Mouse (Mus musculus): Measurements from ENCODE around the gene 1700001J03Rik.
"Not testable (repeated sequence)": the region's sequence is repeated elsewhere in the genome, so short reads cannot be mapped to it uniquely, and the experiment has no call there.

Gene 1700001J03Rik

DNA sequence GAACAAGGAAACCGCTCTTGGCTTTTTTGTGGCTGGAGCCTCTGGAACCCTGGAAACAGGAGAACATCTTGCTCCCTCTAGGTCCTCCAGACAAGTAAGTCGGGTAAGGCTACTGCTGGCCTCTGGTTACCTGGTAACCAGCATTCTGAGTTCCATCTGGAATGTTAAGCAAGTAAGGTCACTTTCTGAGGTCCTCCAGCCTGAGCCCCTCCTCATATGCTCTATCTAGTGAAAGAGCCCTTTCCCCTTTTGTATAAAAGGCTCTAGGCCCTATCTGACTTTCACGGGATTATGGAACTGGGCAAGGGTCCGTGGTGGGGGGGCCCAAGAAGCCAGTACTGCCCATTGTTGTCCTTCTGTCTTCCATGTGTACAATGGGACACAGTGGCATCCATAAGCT, at the start of gene 1700001J03Rik:
Gene 1700001J03Rik, minus strand, starts transcription at position 101 of the 400 bp plus-strand sequence.
- not testable (repeated sequence) for DNase-seq (ENCODE audit: low read depth)

DNA sequence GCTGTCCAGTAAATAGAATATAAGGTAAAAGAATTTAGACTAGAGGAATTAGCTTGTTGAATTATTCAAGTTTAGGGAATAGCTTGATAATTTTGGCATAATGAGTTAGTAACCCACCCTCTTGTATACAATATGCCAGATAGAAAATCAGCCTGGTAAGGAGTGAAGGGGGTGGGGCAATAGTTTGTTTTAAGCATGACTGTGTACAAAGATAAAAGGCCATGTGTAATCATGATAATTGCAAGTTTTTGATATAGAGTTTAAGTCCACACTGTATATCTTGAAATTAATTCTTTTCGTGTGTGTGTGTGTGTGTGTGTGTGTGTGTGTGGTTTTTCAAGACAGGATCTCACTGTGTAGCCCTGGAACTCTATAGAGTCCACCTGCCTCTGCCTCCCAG, 49.2 kb upstream of the 1700001J03Rik start:
- no peak for DNase-seq (ENCODE audit: low read depth)

DNA sequence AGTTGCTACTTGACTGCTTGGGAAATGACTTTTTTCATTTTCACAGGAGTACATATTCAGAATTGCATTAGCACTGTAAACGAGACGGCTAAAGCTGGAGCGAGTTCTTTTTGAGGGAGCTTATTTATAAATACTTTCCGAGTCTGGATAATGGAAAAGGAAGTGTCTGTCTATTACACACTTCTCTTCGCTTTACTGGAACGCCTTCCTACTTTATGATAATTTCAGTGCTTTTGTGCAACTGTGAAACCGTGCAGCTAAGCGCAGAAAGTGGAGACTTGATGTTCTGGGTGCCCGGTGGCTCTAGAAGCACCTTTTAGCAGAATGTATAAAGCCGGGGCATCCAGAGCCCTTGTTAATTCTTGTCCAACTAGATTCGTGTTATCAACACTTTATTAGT, 47.7 kb upstream of the 1700001J03Rik start:
- no peak for DNase-seq (ENCODE audit: low read depth)

DNA sequence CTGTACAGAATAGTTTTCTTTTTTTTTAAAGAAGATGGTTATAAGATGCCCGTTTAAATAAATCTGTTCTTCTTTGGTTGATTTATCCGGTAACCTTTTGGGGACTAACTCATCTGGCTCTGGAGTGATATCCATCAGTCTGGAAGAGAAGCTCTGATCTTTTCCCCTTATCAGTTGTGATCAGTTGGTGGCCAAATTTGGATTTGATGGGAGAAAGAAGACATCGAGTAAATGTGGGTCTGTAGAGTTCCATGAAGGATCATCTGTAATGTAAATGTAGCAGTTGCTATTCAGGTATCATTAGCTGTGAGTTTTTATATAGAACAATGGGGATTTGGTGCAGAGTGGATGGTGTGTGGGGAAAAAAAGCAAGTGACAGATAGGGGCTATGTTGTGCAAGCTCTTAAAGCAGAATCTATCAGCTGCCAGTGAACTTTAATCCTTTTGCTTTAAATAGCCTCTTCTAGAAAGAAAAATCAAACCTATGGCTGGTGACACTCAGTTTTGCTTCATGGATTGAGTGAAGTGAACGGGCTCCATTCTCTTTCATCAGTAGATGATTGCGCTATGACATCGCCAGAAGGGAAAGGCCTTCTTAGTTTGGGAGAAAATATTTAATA, 47.1 kb upstream of the 1700001J03Rik start:
- no peak for DNase-seq (ENCODE audit: low read depth)

DNA sequence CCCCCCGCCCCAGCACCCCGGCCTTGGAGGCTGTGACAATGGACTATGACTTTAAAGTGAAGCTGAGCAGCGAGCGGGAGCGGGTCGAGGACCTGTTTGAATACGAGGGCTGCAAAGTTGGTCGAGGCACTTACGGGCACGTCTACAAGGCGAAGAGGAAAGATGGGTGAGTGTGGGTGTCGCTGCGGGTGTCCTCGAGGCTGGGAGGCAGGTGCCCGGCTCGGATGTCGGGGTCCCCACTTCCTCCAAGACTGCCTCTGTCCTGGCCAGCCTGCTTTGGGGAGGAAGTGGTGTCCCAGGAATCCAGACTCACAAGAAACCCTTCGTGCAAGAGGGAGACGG, 46.5 kb upstream of the 1700001J03Rik start:
- no peak for DNase-seq (ENCODE audit: low read depth)

DNA sequence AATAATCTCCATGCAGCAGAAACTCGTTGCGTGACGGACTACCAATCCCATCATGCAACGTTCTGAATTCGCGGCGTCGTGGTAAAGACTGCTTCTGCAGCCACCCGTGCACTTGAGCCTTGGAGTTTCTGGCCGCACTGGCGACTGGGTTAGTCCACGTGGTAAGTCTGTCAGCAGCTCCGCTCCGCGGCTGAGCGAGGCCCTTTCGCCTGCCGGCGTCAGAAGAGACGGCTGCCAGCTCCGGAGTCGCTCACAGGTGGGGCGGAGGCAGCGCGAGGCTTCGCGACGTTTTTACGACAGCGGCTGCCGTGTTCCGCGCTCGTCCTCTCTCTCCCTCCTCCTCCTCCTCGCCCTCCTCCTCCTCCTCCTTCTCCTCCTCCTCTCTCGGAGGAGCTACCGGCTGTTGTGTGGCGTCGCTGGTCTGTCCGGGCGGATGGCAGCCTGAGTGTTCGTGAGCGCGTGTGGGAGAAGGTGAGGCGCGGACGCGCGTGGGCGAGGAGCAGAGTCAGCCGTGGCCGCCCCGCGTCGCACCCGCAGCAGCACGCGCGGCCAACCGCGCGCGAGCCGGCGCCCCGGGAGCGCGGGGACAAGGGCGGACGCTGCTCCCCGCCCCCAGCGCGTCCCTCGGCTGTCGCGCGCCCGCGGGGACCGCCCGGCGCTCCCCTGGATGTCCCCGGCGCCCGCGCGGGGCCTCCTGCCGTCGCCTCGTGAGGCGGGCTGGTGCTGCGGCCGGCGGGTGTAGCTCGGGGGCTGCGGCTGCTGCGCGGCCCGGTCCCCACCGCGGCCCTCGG, 46.0 kb upstream of the 1700001J03Rik start, which contains the start of gene Cdk8:
Gene Cdk8, plus strand, starts transcription at position 367 of the 791 bp plus-strand sequence.
- DNase-seq (ENCODE audit: low read depth): peak; percentile 95

DNA sequence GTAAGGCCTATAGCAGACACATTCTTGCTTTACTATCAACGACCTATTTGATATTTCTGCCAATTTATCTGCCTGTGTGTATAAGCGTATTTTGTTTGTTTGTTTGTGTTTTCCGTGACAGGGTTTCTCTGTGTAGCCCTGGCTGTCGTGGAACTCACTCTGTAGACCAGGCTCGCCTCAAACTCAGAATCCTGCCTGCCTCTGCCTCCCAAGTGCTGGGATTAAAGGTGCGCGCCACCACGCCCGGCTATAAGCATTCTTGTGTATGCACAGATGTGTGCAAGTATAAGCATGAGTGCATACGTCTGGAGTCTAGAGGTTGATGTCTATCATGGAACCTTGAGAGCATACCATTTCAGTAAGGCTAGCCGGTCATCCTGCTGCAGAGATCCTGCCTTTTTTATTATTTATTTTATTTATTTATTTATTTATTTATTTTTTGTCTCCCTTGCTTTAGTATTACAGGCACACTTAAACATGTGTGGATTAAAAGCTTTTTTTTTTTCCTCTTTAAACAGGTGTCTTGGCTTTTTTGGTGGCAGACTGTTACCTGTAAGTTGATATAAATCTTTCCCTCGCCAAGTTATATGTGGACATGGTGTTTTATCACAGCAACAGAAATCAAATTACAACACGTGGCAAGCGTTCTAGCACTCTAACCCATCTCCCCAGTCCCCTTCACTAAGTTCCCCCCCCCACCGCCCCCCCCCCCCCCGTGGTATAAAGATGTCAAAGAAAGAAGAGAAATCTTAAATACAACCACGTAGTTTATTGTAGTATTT, 45.0 kb upstream of the 1700001J03Rik start:
- no peak for DNase-seq (ENCODE audit: low read depth)

DNA sequence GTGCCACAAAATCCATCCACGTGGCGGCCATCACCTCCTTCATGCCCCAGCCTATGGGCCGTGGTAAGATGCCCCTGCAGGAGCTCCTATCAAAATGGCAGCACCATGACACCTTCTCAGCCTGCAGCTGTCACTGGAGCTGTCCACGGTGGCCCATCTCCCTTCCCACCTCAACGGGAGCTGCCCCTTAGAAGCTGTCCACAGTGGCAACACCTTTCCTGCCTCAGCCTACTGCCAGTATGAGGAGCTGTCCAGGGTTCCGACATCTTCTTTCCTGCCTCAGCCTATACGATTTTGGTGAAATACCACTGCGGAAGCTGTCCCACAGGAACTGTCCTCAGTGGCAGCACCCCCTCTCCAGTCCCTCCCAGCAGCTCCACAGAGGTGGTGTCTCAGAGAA, 42.4 kb upstream of the 1700001J03Rik start:
- DNase-seq (ENCODE audit: low read depth): no peak

DNA sequence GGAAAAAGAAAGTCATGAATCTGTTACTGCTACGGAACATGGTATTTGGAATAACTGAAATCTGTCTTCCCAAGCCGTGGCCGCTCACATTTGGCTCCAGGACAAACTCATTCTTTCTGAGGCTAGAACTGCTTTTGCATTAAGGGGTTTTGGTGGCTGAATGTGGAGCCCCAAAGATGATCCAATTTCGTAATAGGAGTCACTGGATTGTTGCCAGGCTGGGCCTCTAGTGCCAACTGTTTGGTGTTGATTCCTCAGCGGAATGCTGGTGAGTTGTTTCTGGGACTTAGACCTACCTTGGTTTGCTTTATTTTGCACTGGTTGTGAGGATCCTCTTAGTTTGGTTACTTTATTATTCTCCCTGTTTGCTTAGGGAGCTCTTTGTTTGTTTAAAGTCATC, 38.7 kb upstream of the 1700001J03Rik start:
- no peak for DNase-seq (ENCODE audit: low read depth)

DNA sequence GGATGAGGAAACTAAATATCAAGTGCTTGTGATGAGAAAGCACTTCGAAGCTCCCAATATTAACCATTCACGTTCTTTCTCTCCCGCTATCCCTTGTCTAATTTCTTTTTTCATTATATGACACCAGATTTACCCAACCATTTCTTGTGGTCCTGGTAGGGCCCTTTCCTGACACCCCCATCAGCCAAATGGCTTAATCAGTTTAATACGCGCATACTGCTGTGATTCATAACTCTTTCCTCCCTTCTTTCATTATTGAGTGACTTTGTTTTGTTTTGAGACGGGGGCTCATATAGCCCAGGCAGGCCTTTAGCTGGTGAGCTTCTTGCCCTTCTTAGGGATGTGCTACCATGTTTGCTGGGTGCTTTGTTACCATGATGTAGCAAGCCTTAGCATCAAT, 36.6 kb upstream of the 1700001J03Rik start:
- DNase-seq (ENCODE audit: low read depth): no peak

DNA sequence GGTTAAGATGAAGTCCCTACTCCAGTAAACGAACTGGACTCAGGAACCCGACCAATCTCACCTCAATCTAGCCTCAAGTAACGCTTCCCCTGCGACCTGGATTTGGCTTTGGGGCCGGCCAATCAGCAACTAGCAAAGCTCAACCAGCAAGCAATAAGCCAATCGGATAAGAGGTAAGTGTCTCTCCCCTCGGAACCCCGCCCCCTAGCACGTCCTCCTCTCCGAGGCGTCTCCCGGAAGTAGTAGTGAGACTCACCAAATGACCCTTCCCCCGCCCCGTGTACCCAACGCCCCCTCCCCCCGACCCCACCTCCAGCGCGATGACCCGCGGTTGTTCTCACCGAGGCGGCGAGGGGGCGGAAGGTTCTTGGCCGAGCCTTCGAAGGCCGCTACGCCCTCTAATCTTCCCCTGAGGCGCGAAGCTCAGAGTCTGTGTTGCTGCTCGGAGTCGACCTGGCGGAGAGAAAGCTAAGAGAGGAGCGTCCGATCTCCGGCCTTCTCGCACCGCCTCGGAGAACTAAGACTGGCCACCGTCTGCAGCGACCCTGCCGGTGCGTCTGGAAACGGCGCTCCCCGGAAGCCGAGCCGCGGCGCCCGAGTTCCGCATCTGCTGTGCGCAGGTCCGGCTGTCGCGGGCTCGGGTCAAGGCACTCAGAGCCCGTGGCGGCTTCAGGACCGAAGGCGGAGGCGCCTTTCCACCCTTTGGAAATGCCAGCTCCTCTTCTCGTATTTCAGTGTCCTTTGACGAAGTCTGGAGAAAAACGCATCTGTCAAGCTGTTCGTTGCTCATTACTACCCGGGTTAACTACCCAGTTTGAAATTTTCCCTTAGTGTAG, 36.0 kb upstream of the 1700001J03Rik start, which contains the start of gene Rnf6:
Gene Rnf6, minus strand, starts transcription at position 677 of the 836 bp plus-strand sequence.
- peak; percentile 93 for DNase-seq (ENCODE audit: low read depth)

DNA sequence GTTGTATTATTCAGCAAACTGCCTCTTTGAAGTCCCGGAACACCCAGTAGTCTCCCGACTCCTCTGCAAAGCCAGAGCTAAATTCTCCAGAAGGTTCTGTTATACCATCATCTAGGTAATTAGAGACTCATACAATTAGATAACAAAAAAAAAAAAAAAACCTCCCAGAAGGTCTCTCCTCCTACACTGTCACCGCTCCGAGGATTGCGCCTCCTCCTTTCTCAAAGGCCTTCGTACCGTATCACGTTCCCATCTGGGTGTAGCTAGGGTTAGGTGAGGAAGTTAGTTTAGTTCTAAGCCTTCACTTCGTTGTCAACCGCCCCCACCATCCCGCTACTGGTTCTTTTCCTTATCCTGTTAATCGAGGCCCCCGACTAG, 35.4 kb upstream of the 1700001J03Rik start:
- no peak for DNase-seq (ENCODE audit: low read depth)

DNA sequence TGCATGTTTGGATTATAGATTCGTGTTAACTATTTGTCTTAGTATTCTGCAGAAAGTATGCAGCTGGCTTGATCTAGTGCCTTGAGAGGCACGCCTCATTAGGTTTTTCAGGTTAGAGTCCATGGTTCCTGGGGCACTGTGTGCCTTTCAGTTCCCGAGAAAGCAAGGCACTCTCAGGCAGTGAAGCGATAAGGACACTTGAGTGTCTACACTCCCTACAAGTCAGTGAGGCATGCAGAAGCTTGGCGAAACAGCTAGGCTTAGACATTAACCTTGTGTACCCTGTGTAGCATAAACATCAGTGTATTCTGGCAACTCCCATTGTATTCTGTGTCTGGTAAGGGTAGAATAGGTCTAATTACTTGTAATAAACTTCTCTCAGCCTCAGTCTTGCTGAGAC, 20.4 kb upstream of the 1700001J03Rik start:
- DNase-seq (ENCODE audit: low read depth): no peak

DNA sequence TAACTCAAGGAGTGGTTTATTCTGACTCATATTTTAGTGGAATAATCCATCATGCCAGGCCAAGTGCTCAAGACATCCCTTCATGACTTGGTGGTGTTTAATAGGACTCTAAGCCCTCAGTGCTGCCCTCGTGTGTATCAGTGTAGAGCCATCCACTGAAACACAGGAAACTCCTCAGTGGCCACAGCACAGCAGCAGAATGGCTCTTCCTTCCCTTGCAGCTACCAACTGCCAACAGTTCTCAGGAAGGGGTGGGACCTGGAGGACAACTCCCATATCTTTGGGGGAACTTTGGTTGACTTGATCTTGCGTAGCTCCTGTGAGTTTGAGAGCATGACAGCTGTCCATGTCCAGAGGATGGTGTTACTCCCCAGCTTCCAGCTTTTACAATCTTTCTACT, 18.8 kb upstream of the 1700001J03Rik start:
- DNase-seq (ENCODE audit: low read depth): no peak

DNA sequence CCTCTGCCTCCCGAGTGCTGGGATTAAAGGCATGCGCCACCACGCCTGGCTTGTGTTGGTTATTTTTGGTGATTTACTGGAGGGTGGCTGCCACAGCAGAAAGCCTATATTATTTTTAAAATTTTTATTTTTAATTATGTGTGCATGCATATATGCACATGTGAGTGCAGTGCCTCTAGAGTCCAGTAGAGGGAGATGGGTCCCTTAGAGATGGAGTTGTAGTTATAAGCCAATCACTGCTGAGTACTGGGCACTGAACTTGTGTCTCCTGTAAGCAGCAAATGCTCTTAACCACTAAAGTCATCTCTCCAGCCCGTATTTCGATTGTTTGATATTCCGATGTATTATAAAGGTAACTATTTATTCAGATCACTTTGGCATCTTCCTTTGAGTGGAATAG, 15.5 kb upstream of the 1700001J03Rik start:
- DNase-seq (ENCODE audit: low read depth): no peak

DNA sequence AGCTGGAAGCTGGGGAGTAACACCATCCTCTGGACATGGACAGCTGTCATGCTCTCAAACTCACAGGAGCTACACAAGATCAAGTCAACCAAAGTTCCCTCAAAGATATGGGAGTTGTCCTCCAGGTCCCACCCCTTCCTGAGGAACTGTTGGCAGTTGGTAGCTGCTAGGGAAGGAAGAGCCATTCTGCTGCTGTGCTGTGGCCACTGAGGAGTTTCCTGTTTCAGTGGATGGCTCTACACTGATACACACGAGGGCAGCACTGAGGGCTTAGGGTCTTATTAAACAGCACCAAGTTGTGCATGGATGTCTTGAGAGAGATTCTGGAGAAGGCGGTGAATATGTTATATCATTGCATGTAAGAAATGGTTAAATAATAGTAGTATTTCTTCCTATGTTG, 14.4 kb upstream of the 1700001J03Rik start:
- no peak for DNase-seq (ENCODE audit: low read depth)

DNA sequence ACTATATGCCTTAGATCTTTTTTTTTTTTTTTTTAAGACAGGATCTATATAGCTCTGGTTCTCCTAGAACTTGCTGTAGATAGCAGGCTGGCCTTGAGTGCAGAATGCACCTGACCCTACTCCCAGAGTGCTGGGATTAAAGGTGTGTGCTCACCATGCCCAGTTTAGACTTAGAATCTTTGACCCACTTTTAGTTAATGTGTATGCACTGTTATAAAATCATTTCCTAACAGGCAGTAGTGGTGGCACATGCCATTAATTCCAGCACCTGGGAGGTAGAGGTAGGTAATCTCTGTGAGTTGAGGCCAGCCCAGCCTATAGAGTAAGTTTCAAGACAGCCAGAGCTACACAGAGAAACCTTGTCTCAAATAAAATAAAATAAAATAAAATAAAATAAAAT, 14.0 kb upstream of the 1700001J03Rik start:
- DNase-seq (ENCODE audit: low read depth): no peak

DNA sequence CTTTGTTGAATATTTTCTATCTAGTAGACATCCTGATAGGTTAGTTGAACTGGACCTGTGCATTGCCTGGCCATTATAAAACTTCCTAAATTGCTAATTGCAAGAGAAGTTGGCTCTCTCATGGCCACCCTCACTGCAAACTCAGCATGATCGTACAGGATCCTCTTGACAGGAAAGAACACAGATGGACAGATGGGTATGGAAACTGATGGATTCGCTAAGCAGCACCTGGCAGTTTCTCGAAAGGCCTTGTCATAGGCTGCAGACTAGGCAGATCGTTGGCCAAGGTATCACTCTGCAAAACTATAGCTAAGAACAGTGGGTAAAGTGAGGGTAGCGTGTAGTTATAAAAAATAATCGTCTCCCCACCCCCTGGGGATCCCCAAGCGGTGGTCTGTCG, 8.3 kb upstream of the 1700001J03Rik start:
- DNase-seq (ENCODE audit: low read depth): no peak

DNA sequence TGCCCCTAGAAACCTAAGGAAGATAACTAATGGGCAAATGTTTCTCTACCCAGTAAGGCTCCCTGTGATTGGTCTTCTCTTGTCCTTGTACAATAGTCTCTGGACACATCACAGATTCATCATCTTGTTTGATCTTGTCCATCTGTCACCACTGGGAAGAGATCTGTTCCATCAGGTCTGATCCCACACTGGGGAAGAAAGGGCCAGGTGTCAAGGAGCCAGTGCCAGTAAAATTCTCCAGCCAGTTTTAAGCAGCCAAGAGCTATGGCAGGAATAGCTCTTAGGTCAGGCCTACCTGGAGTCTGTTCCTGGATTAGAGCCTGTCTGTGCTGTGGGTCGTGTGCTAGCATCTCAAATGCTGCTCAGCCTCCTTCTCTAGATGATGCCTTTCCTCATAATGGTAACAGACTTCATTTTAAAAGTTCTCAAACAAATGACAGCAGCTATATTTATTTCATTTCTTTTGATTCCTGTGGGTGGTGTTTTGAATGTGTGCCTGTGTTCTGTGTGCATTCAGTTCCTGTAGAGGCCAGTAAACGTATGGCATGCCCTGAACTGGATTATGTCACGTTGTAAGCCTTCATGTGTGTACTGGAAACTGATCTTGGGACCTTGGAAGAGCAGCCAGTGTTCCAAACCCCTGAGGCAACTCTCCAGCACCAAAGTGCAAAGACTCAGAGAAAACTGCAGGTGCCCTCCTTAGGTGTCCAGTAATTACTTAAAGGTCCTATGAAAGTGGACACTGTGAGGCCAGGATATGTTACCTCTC, 5.6 kb upstream of the 1700001J03Rik start:
- DNase-seq (ENCODE audit: low read depth): no peak

DNA sequence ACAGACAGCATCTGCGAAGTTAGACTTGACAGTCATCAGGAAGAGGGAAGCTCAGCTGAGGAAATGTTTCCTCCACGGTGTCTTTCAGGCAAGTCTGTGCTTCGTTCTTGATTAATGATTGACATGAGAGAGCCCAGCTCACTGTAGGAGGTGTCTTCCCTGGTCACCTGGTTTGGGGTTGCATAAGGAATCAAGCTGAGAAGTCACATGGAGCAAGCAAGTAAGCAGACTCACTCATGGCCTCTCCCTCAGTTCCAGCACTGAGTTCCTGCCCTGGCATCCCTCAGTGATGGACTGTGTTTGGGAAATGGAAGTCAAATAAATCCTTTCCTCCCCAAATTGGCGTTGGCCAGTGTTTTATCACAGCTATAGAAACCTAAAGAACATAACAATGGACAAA, 5.0 kb upstream of the 1700001J03Rik start:
- no peak for DNase-seq (ENCODE audit: low read depth)

DNA sequence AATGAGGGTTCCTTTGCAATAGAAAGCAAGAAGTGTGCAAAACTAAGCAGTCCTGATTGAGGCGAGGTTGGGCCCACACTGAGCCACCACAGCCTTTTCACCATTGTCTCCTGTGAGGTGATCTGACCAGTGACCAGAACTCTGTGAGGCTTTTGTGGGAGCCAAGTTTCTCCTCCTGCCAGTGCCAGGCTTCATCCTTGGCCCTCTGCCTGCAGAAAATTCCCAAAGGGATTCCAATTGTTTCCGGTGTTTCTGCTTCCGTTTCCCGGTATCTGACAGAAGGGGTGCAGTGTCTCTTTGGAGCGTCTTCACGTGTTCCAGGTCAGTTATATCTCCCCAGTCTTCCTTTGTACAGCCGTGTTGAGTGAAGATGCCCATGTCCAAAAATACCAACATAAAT, 3.6 kb upstream of the 1700001J03Rik start:
- no peak for DNase-seq (ENCODE audit: low read depth)

Data from naive thymus-derived CD4-positive, alpha-beta T cell, adult 2 months (primary cell).